Mouse (Mus musculus): ENCODE measurements around the gene Gpx4.

- TF ChIP-seq TAL1 (IDR thresholded peaks at IDR 0.05; ENCODE audit: low read length) (no peak), GATA1 (IDR thresholded peaks at IDR 0.05; ENCODE audit: low read length) (no peak)
These were observed 51.7 kb downstream of the Gpx4 start for GRCm38 (mm10) chr10:80098630-80099029.

All from erythroblast, embryonic 14.5 days (primary cell).